Comparison of ENCODE assay signal across 20 mouse cellular contexts in the genomic region with DNA sequence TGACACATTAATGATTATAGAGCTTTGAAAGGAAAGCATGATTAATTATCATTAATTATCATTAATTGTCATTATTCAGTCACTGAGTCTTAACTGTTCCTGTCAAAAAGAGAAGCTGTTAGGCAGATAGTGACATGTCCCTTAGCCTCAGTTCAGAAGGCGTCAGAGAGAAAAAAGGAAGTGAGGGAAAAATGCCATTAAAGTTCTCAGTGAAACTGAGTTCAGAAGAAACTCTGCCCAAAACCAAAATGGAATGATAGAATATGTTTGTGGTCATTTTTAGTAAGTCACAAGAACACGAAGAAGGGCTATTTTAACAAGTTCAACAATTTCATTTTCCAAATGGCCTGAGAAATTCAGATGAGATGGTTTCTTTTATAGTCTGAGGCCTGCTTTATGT. TPM values are rescaled to one million over a fixed set of nuclear protein-coding genes. Genes with fewer than 3 reads are reported as not detected.
DNase-seq lines count a peak whose midpoint lies in the region; ATAC-seq and TF ChIP-seq lines count a peak whose summit lies in the region.
"Had no signal": no experiment of that assay in that cellular context is flagged by ENCODE, and none has a peak within 500 bp of the region (broad histone marks: within the 10 kb centered on the region; RNA-seq: fewer than 3 reads in every experiment).

No protein-coding gene starts in this region.

- no peaks in the 10 kb centered on the region for H3K9me3 ChIP-seq in liver, embryonic 12.5 days (replicated peaks)
- H3K9me3 ChIP-seq in liver, postnatal 0 days (ENCODE audit: low read length): no peaks in the 10 kb centered on the region
- H3K9me3 ChIP-seq: embryonic facial prominence, embryonic 10.5 days; forebrain, embryonic 15.5 days; heart, embryonic 13.5 days had no signal

- no peak overlapping the region for H3K4me3 ChIP-seq in liver, adult 2 months (ENCODE audit: insufficient read depth, low read depth, low read length)
- H3K4me3 ChIP-seq in liver, embryonic 12.5 days: no peak overlapping the region
- H3K4me3 ChIP-seq in liver, postnatal 0 days (ENCODE audit: low read depth, low read length): no peak overlapping the region
- H3K4me3 ChIP-seq: embryonic facial prominence, embryonic 10.5 days; forebrain, embryonic 10.5 days; forebrain, embryonic 15.5 days; heart, embryonic 13.5 days; hindbrain, embryonic 12.5 days had no signal

- no peaks in the 10 kb centered on the region for H3K79me2 ChIP-seq in liver, adult 2 months (ENCODE audit: control insufficient read depth, insufficient read depth, low read length)

- no peak for TF ChIP-seq POLR2A in liver, adult 2 months (IDR thresholded peaks at IDR 0.05; ENCODE audit: extremely low read depth, insufficient read depth, low read length)

- H3K36me3 ChIP-seq in liver, adult 2 months (ENCODE audit: control insufficient read depth, insufficient read depth, low read length): no peaks in the 10 kb centered on the region
- no peaks in the 10 kb centered on the region for H3K36me3 ChIP-seq in liver, embryonic 12.5 days
- no peaks in the 10 kb centered on the region for H3K36me3 ChIP-seq in liver, postnatal 0 days (replicated peaks; ENCODE audit: insufficient read depth, low read length)
- H3K36me3 ChIP-seq: embryonic facial prominence, embryonic 10.5 days; forebrain, embryonic 10.5 days; forebrain, embryonic 15.5 days; heart, embryonic 13.5 days; hindbrain, embryonic 12.5 days had no signal

- no peak for TF ChIP-seq EP300 in liver, postnatal 0 days (IDR thresholded peaks at IDR 0.05; ENCODE audit: low read depth)

- no peak for TF ChIP-seq CTCF in liver, adult 2 months (IDR thresholded peaks at IDR 0.05; ENCODE audit: low read depth, low read length)
- TF ChIP-seq CTCF in liver, postnatal 0 days (IDR thresholded peaks at IDR 0.05; ENCODE audit: low read depth): no peak

- ATAC-seq in liver, embryonic 12.5 days: no peak
- peak; percentile 54; the same call in 1 of the 2 replicates for ATAC-seq in common myeloid progenitor, adult 5-6 weeks (replicated peaks; ENCODE audit: low read depth, poor library complexity, severe bottlenecking)
- ATAC-seq in megakaryocyte progenitor cell, adult 5-6 weeks (replicated peaks; ENCODE audit: poor library complexity): peak; percentile 49
- no peak for ATAC-seq in liver, postnatal 0 days
- ATAC-seq: forebrain, embryonic 15.5 days; hindbrain, embryonic 16.5 days; inflammation-experienced regulatory T-cells, adult 6 months had no signal

- H3K9ac ChIP-seq in liver, adult 2 months (ENCODE audit: low read depth, low read length): no peak overlapping the region
- H3K9ac ChIP-seq in liver, embryonic 12.5 days: no peak overlapping the region
- no peak overlapping the region for H3K9ac ChIP-seq in liver, postnatal 0 days (replicated peaks)
- H3K9ac ChIP-seq: forebrain, embryonic 15.5 days; heart, embryonic 13.5 days; hindbrain, embryonic 12.5 days had no signal

- H3K27ac ChIP-seq in liver, adult 2 months (replicated peaks; ENCODE audit: insufficient read depth, low read depth, low read length): no peak overlapping the region
- H3K27ac ChIP-seq in liver, embryonic 12.5 days: no peak overlapping the region
- H3K27ac ChIP-seq in liver, postnatal 0 days (ENCODE audit: low read depth): no peak overlapping the region
- H3K27ac ChIP-seq: embryonic facial prominence, embryonic 10.5 days; forebrain, embryonic 10.5 days; forebrain, embryonic 15.5 days; heart, embryonic 13.5 days; hindbrain, embryonic 12.5 days had no signal

- DNase-seq in liver, adult 2 months (ENCODE audit: extremely low read depth, low read depth, low spot score): peak; percentile 10
- no peak for DNase-seq in liver, postnatal 0 days
- no peak for DNase-seq in gastrocnemius, adult 8-10 months (ENCODE audit: low spot score in 2 of 2)
- DNase-seq in neural tube, embryonic 10.5 days (ENCODE audit: extremely low spot score, low spot score): no peak
- DNase-seq: adrenal gland, postnatal 14 days; cerebellum, adult 18-20 months; cerebellum, adult 9-11 months; cerebellum, postnatal 36 days; gastrocnemius, postnatal 25 days; heart, postnatal 36 days had no signal

- WGBS in liver, adult 2 months: 72% methylated on average over 2 of the region's 2 CpGs
- 32% methylated on average over 2 of the region's 2 CpGs for WGBS in liver, embryonic 12.5 days (ENCODE audit: insufficient replicate concordance)
- WGBS in liver, postnatal 0 days (ENCODE audit: insufficient replicate concordance): 37% methylated on average over 2 of the region's 2 CpGs

- H3K4me2 ChIP-seq in liver, embryonic 12.5 days: no peak overlapping the region
- H3K4me2 ChIP-seq in liver, postnatal 0 days (ENCODE audit: low read depth, low read length): no peak overlapping the region
- H3K4me2 ChIP-seq: forebrain, embryonic 15.5 days; heart, embryonic 13.5 days; hindbrain, embryonic 12.5 days had no signal

- no peaks in the 10 kb centered on the region for H3K27me3 ChIP-seq in liver, adult 2 months (ENCODE audit: control insufficient read depth, insufficient read depth, low read length)
- no peaks in the 10 kb centered on the region for H3K27me3 ChIP-seq in liver, embryonic 12.5 days (replicated peaks)
- H3K27me3 ChIP-seq in liver, postnatal 0 days (ENCODE audit: insufficient read depth, low read length): no peaks in the 10 kb centered on the region
- H3K27me3 ChIP-seq: forebrain, embryonic 15.5 days; heart, embryonic 13.5 days; hindbrain, embryonic 12.5 days had no signal

- no peaks in the 10 kb centered on the region for H3K4me1 ChIP-seq in liver, adult 2 months (ENCODE audit: control insufficient read depth, insufficient read depth, low read length)
- H3K4me1 ChIP-seq in liver, embryonic 12.5 days: no peaks in the 10 kb centered on the region
- H3K4me1 ChIP-seq in liver, postnatal 0 days (ENCODE audit: insufficient read depth): 0 out of 2 replicates have a peak, but pooled peaks cover 7% of the 10 kb centered on the region
- H3K4me1 ChIP-seq: embryonic facial prominence, embryonic 10.5 days; forebrain, embryonic 10.5 days; forebrain, embryonic 15.5 days; heart, embryonic 13.5 days; hindbrain, embryonic 12.5 days had no signal

RNA-seq across cellular contexts. Expression of gene Rel, which starts 50.2 kb away (rescaled TPM):
- total RNA-seq in liver, adult 2 months (2014; rRNA removed): 2.1 and 2.3 TPM in 2 replicates
- polyA plus RNA-seq in liver, adult 2 months (2012; rRNA removed): 1.3 TPM in 2 replicates
- 0.36 and 0.63 TPM in 2 replicates for polyA plus RNA-seq in liver, embryonic 12.5 days (2016; fragmentation: Nextera tagmentation; extraction: Ambion mirVana)
- total RNA-seq in common myeloid progenitor, adult 5-6 weeks (2017): 12.0 and 17.2 TPM in 2 replicates
- total RNA-seq in megakaryocyte progenitor cell, adult 5-6 weeks (2015): 20.7 and 25.9 TPM in 2 replicates
- total RNA-seq in megakaryocyte progenitor cell, adult 5-6 weeks (2017): 8.1 and 8.9 TPM in 2 replicates
- polyA plus RNA-seq in liver, postnatal 0 days (2015; fragmentation: Nextera tagmentation; extraction: Ambion mirVana): 0.63 and 0.89 TPM in 2 replicates
- total RNA-seq in gastrocnemius, adult 8-10 months (2022): 1 to 10 TPM; 2.8 to 3.7 (median 3.6) TPM

Comparison
In these comparisons a context has a peak if more than half of its experiments do, and no peak if none do; other contexts are left out.
1. ATAC-seq: peak in common myeloid progenitor, adult 5-6 weeks (single experiment) and megakaryocyte progenitor cell, adult 5-6 weeks (single experiment); none in liver, embryonic 12.5 days (single experiment) and liver, postnatal 0 days (single experiment).